Mouse (Mus musculus): Measurements from ENCODE around the gene En2.

The En2 gene

GRCm38 (mm10) chr5:28159891-28160470 lies 5.5 kb upstream of the En2 start:
- DNase-seq (ENCODE audit: extremely low read depth, insufficient read length, low spot score) = no peak

- DNase-seq (ENCODE audit: extremely low read depth, insufficient read length, low spot score) = no peak
Observed at GRCm38 (mm10) chr5:28161383-28161937, 4.0 kb upstream of the En2 start.

- DNase-seq (ENCODE audit: extremely low read depth, insufficient read length, low spot score) = no peak
Observed at GRCm38 (mm10) chr5:28161938-28162402, 3.5 kb upstream of the En2 start.

GRCm38 (mm10) chr5:28163926-28164325 lies 1.6 kb upstream of the En2 start:
- DNase-seq (ENCODE audit: extremely low read depth, insufficient read length, low spot score) = no peak

GRCm38 (mm10) chr5:28166256-28167231 lies 1.1 kb downstream of the En2 start:
- no peak for DNase-seq (ENCODE audit: extremely low read depth, insufficient read length, low spot score)

GRCm38 (mm10) chr5:28167611-28168252 lies 2.2 kb downstream of the En2 start:
- no peak for DNase-seq (ENCODE audit: extremely low read depth, insufficient read length, low spot score)

GRCm38 (mm10) chr5:28168253-28169165 lies 3.0 kb downstream of the En2 start:
- DNase-seq (ENCODE audit: extremely low read depth, insufficient read length, low spot score) = no peak

- DNase-seq (ENCODE audit: extremely low read depth, insufficient read length, low spot score) = no peak
Observed at GRCm38 (mm10) chr5:28169166-28169801, 3.8 kb downstream of the En2 start.

- DNase-seq (ENCODE audit: extremely low read depth, insufficient read length, low spot score) = no peak
Observed at GRCm38 (mm10) chr5:28170081-28170480, 4.6 kb downstream of the En2 start.

GRCm38 (mm10) chr5:28170892-28171291 lies 5.4 kb downstream of the En2 start:
- DNase-seq (ENCODE audit: extremely low read depth, insufficient read length, low spot score) = no peak

GRCm38 (mm10) chr5:28171667-28172066 lies 6.2 kb downstream of the En2 start:
- DNase-seq (ENCODE audit: extremely low read depth, insufficient read length, low spot score) = no peak

- no peak for DNase-seq (ENCODE audit: extremely low read depth, insufficient read length, low spot score)
Observed at GRCm38 (mm10) chr5:28172261-28172920, 6.9 kb downstream of the En2 start.

GRCm38 (mm10) chr5:28172921-28173670 lies 7.6 kb downstream of the En2 start:
- DNase-seq (ENCODE audit: extremely low read depth, insufficient read length, low spot score) = no peak

GRCm38 (mm10) chr5:28173674-28174073 lies 8.2 kb downstream of the En2 start:
- no peak for DNase-seq (ENCODE audit: extremely low read depth, insufficient read length, low spot score)

- DNase-seq (ENCODE audit: extremely low read depth, insufficient read length, low spot score) = no peak
Observed at GRCm38 (mm10) chr5:28174086-28174485, 8.6 kb downstream of the En2 start.

GRCm38 (mm10) chr5:28174876-28175569 lies 9.5 kb downstream of the En2 start:
- DNase-seq (ENCODE audit: extremely low read depth, insufficient read length, low spot score) = no peak

GRCm38 (mm10) chr5:28175570-28175919 lies 10.1 kb downstream of the En2 start:
- no peak for DNase-seq (ENCODE audit: extremely low read depth, insufficient read length, low spot score)

- DNase-seq (ENCODE audit: extremely low read depth, insufficient read length, low spot score) = no peak
Observed at GRCm38 (mm10) chr5:28176023-28176422, 10.5 kb downstream of the En2 start.

All from 3134 (cell line).